Mouse (Mus musculus): ENCODE data around the gene Actr1b. TPM values are rescaled to one million over a fixed set of nuclear protein-coding genes. Genes with fewer than 3 reads are reported as not detected.

Gene Actr1b
- total RNA-seq, 2 experiments from 2014 or later, result 187 to 191 TPM

DNA sequence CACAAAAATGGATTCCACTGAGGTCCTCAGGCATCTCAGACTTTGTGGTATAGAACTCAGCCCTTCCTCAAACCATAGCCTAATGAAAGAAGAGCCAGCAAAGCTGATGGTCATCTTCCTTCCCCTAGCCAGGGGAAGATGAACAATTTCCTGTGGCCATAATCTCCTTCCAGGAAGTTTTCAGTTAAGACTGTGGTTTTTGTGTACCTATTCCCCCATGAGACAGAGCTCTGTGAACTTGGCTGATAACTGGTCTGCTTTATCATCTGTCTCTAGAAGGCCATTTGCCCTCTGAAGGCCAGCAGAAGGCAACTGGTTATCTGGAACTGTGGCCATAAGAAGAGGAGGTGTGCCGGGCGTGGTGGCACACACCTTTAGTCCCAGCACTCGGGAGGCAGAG, 58.0 kb downstream of the Actr1b start:
- no peak for DNase-seq (ENCODE audit: low spot score in 2 of 2)

DNA sequence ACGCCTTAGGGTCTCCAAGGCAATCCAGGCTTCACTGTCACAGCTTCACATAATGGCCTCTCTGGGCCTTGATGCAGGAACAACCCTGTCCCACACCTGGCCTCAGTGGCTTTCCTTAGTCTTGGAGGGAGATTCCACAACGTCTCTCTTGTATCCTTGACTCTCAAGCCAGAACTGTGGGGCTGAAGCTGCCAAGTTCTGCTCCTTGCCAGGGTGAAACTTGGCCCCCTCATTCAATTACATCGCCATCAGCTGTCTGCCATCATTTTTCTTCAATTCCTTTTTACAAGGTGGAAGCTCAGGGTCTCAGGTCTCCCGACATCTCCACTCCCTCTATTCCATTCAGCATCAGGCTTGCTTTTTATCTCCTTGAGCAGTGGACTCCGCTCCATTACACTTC, 59.2 kb downstream of the Actr1b start:
- DNase-seq (ENCODE audit: low spot score in 2 of 2), result no peak

Small RNA genes lying within 50 kb of the gene (microRNA-seq; reads per million reads assigned to microRNA genes)
- 0 reads per million in 2 experiments for gene Gm24133

Other genes with a start within 250 kb of the Actr1b start
- gene Cnnm4, start 242.8 kb downstream of the Actr1b start, total RNA-seq (2021), result 10 to 100 TPM; 18.3 to 18.5 TPM
- 10 to 100 TPM; 35.0 to 39.8 TPM for gene Cnnm3, start 202.6 kb downstream of the Actr1b start, total RNA-seq (2021)
- 1 to 10 TPM; 4.9 to 5.0 TPM for gene Ankrd23, start 177.5 kb downstream of the Actr1b start, total RNA-seq (2021)
- under 1 TPM in 1 of 2 experiments, not detected in 1; 0.18 TPM for gene Gm42417, start 175.0 kb downstream of the Actr1b start, total RNA-seq (2021)
- 10 to 100 TPM; 10.9 to 15.9 TPM for gene Ankrd39, start 167.0 kb downstream of the Actr1b start, total RNA-seq (2021)
- gene Sema4c, start 156.1 kb downstream of the Actr1b start, total RNA-seq (2021), result 10 to 100 TPM; 21.6 to 24.6 TPM
- under 1 TPM in 1 of 2 experiments, not detected in 1; 0.78 TPM for gene Fam178b, start 31.2 kb downstream of the Actr1b start, total RNA-seq (2021)
- gene Cox5b, start 23.0 kb downstream of the Actr1b start, total RNA-seq (2021), result 100 to 1,000 TPM; 732 to 792 TPM
- 1 to 10 TPM; 1.2 TPM for gene 4933424G06Rik, start 4.3 kb downstream of the Actr1b start, total RNA-seq (2021)
- 1 to 10 TPM; 3.0 to 3.2 TPM for gene Zap70, start 47.4 kb upstream of the Actr1b start, total RNA-seq (2021)
- gene Tmem131, start 229.2 kb upstream of the Actr1b start, total RNA-seq (2021), result 10 to 100 TPM; 58.1 to 60.5 TPM

Data from layer of hippocampus, postnatal 10 days (tissue).